Mouse (Mus musculus): Measurements from ENCODE around the gene Plk2. TPM values are rescaled to one million over a fixed set of nuclear protein-coding genes. Genes with fewer than 3 reads are reported as not detected.

The Plk2 gene
- polyA plus RNA-seq, 1 experiment from 2014 or later, result 11.9 TPM

DNA sequence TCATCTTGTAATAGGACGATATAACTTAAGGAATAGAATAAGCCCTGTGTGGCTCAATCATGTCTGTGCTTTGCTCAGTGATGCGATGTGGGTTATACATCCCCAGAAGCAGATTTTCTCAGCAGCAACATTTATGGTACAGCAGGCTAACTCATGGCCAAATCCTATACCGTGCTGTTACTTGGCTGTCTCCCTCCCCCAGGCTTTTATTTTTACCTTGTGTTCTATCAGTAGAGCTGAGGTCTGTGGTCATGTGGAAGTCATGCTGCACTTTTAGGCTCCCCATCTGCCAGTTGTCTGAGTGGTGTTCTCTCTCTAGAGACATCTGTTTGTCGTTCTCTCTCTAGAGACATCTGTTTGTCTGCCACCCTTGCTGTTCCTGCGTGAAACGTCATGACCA, 51.6 kb downstream of the Plk2 start:
- no peak overlapping the region for H3K9ac ChIP-seq (ENCODE audit: low read depth, low read length)
- no peaks in the 10 kb centered on the region for H3K27me3 ChIP-seq (ENCODE audit: control insufficient read depth, insufficient read depth, low read depth, low read length)
- H3K4me3 ChIP-seq (ENCODE audit: low read depth, low read length), result no peak overlapping the region
- H3K4me1 ChIP-seq (ENCODE audit: control insufficient read depth, low read depth, low read length), result no peaks in the 10 kb centered on the region
- no peak overlapping the region for H3K27ac ChIP-seq (ENCODE audit: low read length)
- WGBS (ENCODE audit: insufficient replicate concordance), result 66% methylated on average over 6 of the region's 6 CpGs
- H3K4me2 ChIP-seq (ENCODE audit: low read depth, low read length), result no peak overlapping the region
- no peak for ATAC-seq (ENCODE audit: low read depth)
- H3K36me3 ChIP-seq (ENCODE audit: control insufficient read depth, insufficient read depth), result no peaks in the 10 kb centered on the region
- H3K9me3 ChIP-seq (replicated peaks; ENCODE audit: control insufficient read depth, low read length), result no peaks in the 10 kb centered on the region

- ATAC-seq (ENCODE audit: low read depth), result no peak
- Histone ChIP-seq H3K27me3 (ENCODE audit: control insufficient read depth, insufficient read depth, low read depth, low read length) (no peaks in the 10 kb centered on the region), H3K36me3 (ENCODE audit: control insufficient read depth, insufficient read depth) (no peaks in the 10 kb centered on the region), H3K9ac (ENCODE audit: low read depth, low read length) (no peak overlapping the region), H3K27ac (ENCODE audit: low read length) (no peak overlapping the region), H3K4me2 (ENCODE audit: low read depth, low read length) (no peak overlapping the region), H3K9me3 (replicated peaks; ENCODE audit: control insufficient read depth, low read length) (no peaks in the 10 kb centered on the region), H3K4me1 (ENCODE audit: control insufficient read depth, low read depth, low read length) (no peaks in the 10 kb centered on the region), H3K4me3 (ENCODE audit: low read depth, low read length) (no peak overlapping the region)
- 47% methylated on average over 4 of the region's 4 CpGs for WGBS (ENCODE audit: insufficient replicate concordance)
Observed at GRCm38 (mm10) chr13:110450056-110450455, 55.2 kb downstream of the Plk2 start.

Other genes with a start within 250 kb of the Plk2 start
- 0.08 TPM in 1 of 2 replicates, not detected in the other for gene Rab3c, start 114.0 kb upstream of the Plk2 start, polyA plus RNA-seq (2015; fragmentation: Nextera tagmentation; extraction: Ambion mirVana)
- 3.3 and 3.6 TPM in 2 replicates for gene Gapt, start 37.8 kb upstream of the Plk2 start, polyA plus RNA-seq (2015; fragmentation: Nextera tagmentation; extraction: Ambion mirVana)

All from liver, embryonic 16.5 days (tissue).